Mouse (Mus musculus): Measurements from ENCODE around the gene Tmem9. TPM values are rescaled to one million over a fixed set of nuclear protein-coding genes. Genes with fewer than 3 reads are reported as not detected.

Tmem9 gene
- polyA plus RNA-seq, 1 experiment from 2014 or later: 93.3 TPM

DNA sequence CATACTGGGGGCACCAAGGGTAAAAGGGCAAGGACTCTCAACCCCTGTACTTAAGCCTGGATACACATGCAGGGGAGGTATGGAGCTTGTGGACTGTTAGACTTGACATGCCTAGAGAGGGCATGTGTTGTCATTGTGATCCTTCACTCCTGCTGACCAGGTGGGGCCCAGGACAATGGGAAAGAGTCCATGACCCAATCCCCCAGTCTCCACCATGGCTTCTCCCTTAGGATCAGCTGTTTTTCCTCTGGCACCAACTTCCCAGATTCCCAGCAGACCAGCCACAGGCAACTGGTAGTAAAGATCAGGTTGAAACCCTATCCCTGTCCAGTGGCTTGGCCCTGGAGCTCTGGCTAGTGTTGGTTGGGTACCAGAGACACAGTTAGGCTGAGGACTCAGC lies 18.1 kb upstream of the Tmem9 start:
- no peak overlapping the region for H3K9ac ChIP-seq (ENCODE audit: low read depth, low read length)
- no peak overlapping the region for H3K4me2 ChIP-seq (ENCODE audit: low read depth, low read length)
- H3K27ac ChIP-seq (replicated peaks; ENCODE audit: low read depth, low read length): no peak overlapping the region
- DNase-seq (ENCODE audit: low spot score): no peak
- H3K4me1 ChIP-seq (ENCODE audit: control insufficient read depth, insufficient read depth, low read length): no peaks in the 10 kb centered on the region
- H3K9me3 ChIP-seq (ENCODE audit: control insufficient read depth, low read length): no peaks in the 10 kb centered on the region
- no peaks in the 10 kb centered on the region for H3K36me3 ChIP-seq (ENCODE audit: control insufficient read depth, insufficient read depth, low read length)
- no peak overlapping the region for H3K4me3 ChIP-seq (ENCODE audit: low read depth, low read length)
- no peaks in the 10 kb centered on the region for H3K27me3 ChIP-seq (replicated peaks; ENCODE audit: control insufficient read depth, insufficient read depth, low read length)
- no peak for ATAC-seq (ENCODE audit: low read depth)

DNA sequence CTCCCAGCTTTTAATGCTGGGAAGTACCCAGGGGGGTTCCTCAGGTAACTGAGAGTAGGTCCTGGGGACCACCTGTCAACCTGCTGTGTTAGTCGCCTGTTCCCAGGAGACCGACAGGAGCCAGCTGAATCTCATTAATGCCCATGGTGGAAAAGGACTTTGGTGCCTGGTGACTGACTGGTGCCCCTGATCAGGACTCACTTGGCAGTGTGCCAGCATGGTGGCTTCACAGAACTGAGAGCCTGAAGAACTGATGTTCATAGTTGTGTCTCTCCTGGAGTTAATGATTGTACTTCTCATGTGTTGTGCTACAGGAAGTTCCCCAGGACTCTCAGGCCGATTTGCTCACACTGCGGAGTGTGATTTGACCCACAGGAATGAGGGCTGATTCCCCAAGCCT lies 14.5 kb upstream of the Tmem9 start:
- no peaks in the 10 kb centered on the region for H3K36me3 ChIP-seq (ENCODE audit: control insufficient read depth, insufficient read depth, low read length)
- peak; percentile 16 for DNase-seq (ENCODE audit: low spot score)
- H3K4me1 ChIP-seq (ENCODE audit: control insufficient read depth, insufficient read depth, low read length): no peaks in the 10 kb centered on the region
- ATAC-seq (ENCODE audit: low read depth): no peak; the same call in 1 of the 2 replicates
- H3K4me2 ChIP-seq (ENCODE audit: low read depth, low read length): no peak overlapping the region
- no peak overlapping the region for H3K4me3 ChIP-seq (ENCODE audit: low read depth, low read length)
- no peaks in the 10 kb centered on the region for H3K27me3 ChIP-seq (replicated peaks; ENCODE audit: control insufficient read depth, insufficient read depth, low read length)
- WGBS: 78% methylated on average over 4 of the region's 4 CpGs
- H3K27ac ChIP-seq (replicated peaks; ENCODE audit: low read depth, low read length): no peak overlapping the region
- no peaks in the 10 kb centered on the region for H3K9me3 ChIP-seq (ENCODE audit: control insufficient read depth, low read length)
- H3K9ac ChIP-seq (ENCODE audit: low read depth, low read length): no peak overlapping the region

DNA sequence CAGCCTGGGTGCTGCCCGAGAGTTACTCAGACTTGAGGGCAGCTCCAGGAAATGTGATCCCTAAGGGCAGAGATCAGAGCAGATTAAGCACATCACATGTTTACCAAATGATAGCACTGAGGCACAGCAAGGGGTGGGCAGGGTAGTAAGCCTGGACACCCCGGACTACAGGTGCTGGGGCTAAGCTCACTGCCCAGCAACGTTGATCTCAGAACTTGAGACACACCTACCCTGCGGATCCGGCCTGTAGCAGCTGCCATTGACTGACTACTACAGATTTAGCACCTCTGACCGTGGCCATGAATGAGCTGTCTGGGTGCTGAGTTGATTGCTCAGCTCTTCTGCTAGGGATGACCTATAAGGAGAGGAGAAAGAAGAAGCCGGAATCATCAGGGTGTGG lies 10.4 kb upstream of the Tmem9 start:
- no peak overlapping the region for H3K4me2 ChIP-seq (ENCODE audit: low read depth, low read length)
- no peaks in the 10 kb centered on the region for H3K4me1 ChIP-seq (ENCODE audit: control insufficient read depth, insufficient read depth, low read length)
- no peaks in the 10 kb centered on the region for H3K9me3 ChIP-seq (ENCODE audit: control insufficient read depth, low read length)
- ATAC-seq (ENCODE audit: low read depth): no peak
- H3K9ac ChIP-seq (ENCODE audit: low read depth, low read length): no peak overlapping the region
- no peaks in the 10 kb centered on the region for H3K27me3 ChIP-seq (replicated peaks; ENCODE audit: control insufficient read depth, insufficient read depth, low read length)
- H3K27ac ChIP-seq (replicated peaks; ENCODE audit: low read depth, low read length): no peak overlapping the region
- WGBS: 58% methylated on average over 7 of the region's 7 CpGs
- H3K4me3 ChIP-seq (ENCODE audit: low read depth, low read length): no peak overlapping the region
- no peaks in the 10 kb centered on the region for H3K36me3 ChIP-seq (ENCODE audit: control insufficient read depth, insufficient read depth, low read length)
- no peak for DNase-seq (ENCODE audit: low spot score)

DNA sequence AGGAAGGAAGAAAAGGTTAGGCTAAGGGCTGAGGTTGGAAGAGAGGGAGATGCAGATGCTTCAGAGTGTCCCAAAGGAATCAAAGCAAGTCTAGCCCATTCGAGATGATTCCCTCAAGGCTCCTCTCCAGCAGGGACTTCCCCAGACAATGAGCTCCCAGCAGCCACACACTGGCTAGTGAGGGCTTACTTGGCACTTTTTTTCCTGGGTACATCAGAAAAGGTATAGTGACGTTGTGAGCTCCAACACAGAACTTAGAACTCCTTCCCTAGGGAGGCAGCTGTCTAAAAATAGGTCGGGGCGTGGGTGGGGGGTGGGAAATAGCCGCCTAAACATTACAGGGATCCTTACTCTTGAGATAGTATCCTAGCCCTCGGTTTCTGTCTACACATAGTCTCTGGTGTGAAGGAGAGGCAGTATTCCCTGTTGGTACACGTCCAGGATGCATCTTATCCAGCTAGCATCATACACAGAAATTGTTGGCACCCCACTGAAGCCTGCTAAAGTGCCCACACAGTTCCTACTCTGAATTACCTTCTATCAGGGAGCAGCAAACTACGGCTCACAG lies 8.1 kb upstream of the Tmem9 start:
- H3K36me3 ChIP-seq (ENCODE audit: control insufficient read depth, insufficient read depth, low read length): no peaks in the 10 kb centered on the region
- no peak overlapping the region for H3K4me2 ChIP-seq (ENCODE audit: low read depth, low read length)
- H3K9ac ChIP-seq (ENCODE audit: low read depth, low read length): no peak overlapping the region
- ATAC-seq (ENCODE audit: low read depth): no peak
- H3K27ac ChIP-seq (replicated peaks; ENCODE audit: low read depth, low read length): no peak overlapping the region
- H3K4me3 ChIP-seq (ENCODE audit: low read depth, low read length): no peak overlapping the region
- H3K27me3 ChIP-seq (replicated peaks; ENCODE audit: control insufficient read depth, insufficient read depth, low read length): no peaks in the 10 kb centered on the region
- WGBS: 56% methylated on average over 8 of the region's 8 CpGs
- H3K9me3 ChIP-seq (ENCODE audit: control insufficient read depth, low read length): no peaks in the 10 kb centered on the region
- DNase-seq (ENCODE audit: low spot score): no peak
- H3K4me1 ChIP-seq (ENCODE audit: control insufficient read depth, insufficient read depth, low read length): no peaks in the 10 kb centered on the region

DNA sequence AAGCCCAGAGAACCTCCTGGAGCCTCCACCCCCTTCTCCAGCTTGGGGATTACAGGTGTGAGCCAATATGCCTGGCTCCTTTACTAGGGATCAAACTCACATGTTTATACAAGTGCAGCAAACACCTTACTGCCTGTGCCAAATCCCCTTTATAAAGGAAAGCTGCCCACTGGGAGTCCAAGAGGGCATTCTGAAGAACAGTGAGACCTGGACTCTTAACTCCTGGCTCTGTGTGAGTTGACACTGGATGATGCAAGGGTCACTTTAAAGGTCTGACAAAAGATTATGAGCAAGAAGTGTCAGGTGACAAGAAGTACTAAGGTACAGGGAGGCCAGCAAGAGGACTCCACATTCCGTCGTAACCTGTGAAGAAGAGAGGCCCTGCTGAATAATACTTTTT lies 6.5 kb upstream of the Tmem9 start:
- Histone ChIP-seq H3K27ac (replicated peaks; ENCODE audit: low read depth, low read length) (no peak overlapping the region), H3K36me3 (ENCODE audit: control insufficient read depth, insufficient read depth, low read length) (no peaks in the 10 kb centered on the region), H3K4me1 (ENCODE audit: control insufficient read depth, insufficient read depth, low read length) (no peaks in the 10 kb centered on the region), H3K4me2 (ENCODE audit: low read depth, low read length) (no peak overlapping the region), H3K4me3 (ENCODE audit: low read depth, low read length) (no peak overlapping the region), H3K9me3 (ENCODE audit: control insufficient read depth, low read length) (no peaks in the 10 kb centered on the region), H3K27me3 (replicated peaks; ENCODE audit: control insufficient read depth, insufficient read depth, low read length) (no peaks in the 10 kb centered on the region), H3K9ac (ENCODE audit: low read depth, low read length) (no peak overlapping the region)
- DNase-seq (ENCODE audit: low spot score): no peak
- ATAC-seq (ENCODE audit: low read depth): no peak
- WGBS: 79% methylated on average over 2 of the region's 2 CpGs

DNA sequence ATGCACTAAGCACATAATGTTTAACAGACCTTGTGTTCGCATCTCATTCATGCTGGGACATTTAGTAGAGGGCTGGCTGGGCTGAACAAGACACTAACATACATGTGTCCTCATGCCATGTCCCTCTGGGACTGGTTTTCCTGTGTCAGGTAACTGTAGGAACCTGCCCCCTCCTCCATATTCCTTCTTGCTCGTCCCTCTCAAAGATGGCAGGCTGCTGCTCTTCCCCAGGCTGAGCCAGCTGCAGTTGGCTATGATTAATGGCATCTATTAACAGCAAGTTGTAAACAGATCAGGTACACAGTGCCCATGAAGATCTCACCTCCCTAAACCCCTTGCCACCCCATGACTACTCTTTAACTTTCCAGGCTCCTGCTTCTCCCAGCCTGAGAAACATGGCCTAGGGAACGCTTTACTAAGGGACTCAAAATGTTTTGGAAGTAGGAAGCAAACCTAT lies 1.6 kb upstream of the Tmem9 start, which contains the start of gene Igfn1:
Gene Igfn1, minus strand, starts transcription at position 51 of the 457 bp plus-strand sequence.
- H3K4me3 ChIP-seq (ENCODE audit: low read depth, low read length): no peak within 1 kb of the TSS; the same call in 1 of the 2 replicates
- WGBS: 75% methylated on average over 3 of the region's 3 CpGs
- peak within 1 kb of the TSS; percentile 73; the same call in 1 of the 2 replicates for H3K4me2 ChIP-seq (ENCODE audit: low read depth, low read length)

DNA sequence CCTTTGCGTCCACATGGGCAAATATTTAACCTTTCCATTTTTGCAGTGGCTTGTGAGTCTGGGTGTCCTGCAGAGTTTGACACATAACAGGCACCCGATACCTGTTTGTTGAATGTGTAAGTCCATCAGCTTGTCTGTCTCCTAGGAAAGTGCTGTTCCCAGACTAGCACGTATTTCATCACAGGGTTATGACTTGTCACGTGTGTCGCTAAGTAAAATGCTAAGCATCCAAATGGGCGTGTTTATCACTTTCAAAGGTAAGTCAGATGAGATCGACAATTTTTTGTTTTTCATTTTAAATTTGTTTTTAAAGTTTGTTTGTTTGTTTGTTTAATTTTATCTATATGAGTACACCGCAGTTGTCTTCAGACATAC lies 196 bp downstream of the Tmem9 start:
- peaks cover 4% of the 10 kb centered on the region; the same call in 1 of the 2 replicates for H3K4me1 ChIP-seq (ENCODE audit: control insufficient read depth, insufficient read depth, low read length)
- H3K36me3 ChIP-seq (ENCODE audit: control insufficient read depth, insufficient read depth, low read length): no peaks in the 10 kb centered on the region
- no peak overlapping the region for H3K27ac ChIP-seq (replicated peaks; ENCODE audit: low read depth, low read length)
- H3K4me2 ChIP-seq (ENCODE audit: low read depth, low read length): peak overlapping the region; percentile 73
- DNase-seq (ENCODE audit: low spot score): no peak
- H3K27me3 ChIP-seq (replicated peaks; ENCODE audit: control insufficient read depth, insufficient read depth, low read length): 0 out of 2 replicates have a peak, but pooled peaks cover 7% of the 10 kb centered on the region
- ATAC-seq (ENCODE audit: low read depth): no peak; the same call in 1 of the 2 replicates
- 23% methylated on average over 8 of the region's 8 CpGs for WGBS
- no peaks in the 10 kb centered on the region for H3K9me3 ChIP-seq (ENCODE audit: control insufficient read depth, low read length)
- H3K9ac ChIP-seq (ENCODE audit: low read depth, low read length): no peak overlapping the region
- H3K4me3 ChIP-seq (ENCODE audit: low read depth, low read length): peak overlapping the region; percentile 44

More for the DNA sequence above, 1.6 kb upstream of the Tmem9 start, which contains the start of gene Igfn1:
- Histone ChIP-seq H3K4me1 (ENCODE audit: control insufficient read depth, insufficient read depth, low read length) (peaks cover 4% of the 10 kb centered on the region; the same call in 1 of the 2 replicates), H3K36me3 (ENCODE audit: control insufficient read depth, insufficient read depth, low read length) (no peaks in the 10 kb centered on the region), H3K27ac (replicated peaks; ENCODE audit: low read depth, low read length) (no peak within 1 kb of the TSS), H3K27me3 (replicated peaks; ENCODE audit: control insufficient read depth, insufficient read depth, low read length) (0 out of 2 replicates have a peak, but pooled peaks cover 7% of the 10 kb centered on the region), H3K9ac (ENCODE audit: low read depth, low read length) (no peak within 1 kb of the TSS), H3K9me3 (ENCODE audit: control insufficient read depth, low read length) (no peaks in the 10 kb centered on the region)
- no peak for DNase-seq (ENCODE audit: low spot score)
- no peak for ATAC-seq (ENCODE audit: low read depth)

DNA sequence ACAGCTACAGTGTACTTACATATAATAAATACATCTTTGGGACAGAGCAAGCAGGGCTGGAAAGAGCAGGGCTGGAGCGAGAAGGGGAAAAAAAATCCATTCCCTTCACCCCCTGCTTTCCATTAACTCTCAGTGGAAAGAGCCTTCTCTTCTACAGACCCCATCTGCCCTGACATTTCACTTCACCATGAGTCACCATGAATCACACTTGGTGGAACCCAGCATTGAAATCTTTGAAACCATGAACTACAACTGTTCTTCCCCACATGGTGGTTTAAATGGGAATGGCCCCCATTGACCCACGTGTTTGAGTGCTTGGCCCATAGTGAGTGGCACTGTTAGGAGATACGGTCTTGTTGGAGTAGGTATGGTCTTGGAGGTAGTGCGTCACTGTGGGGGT lies 2.3 kb downstream of the Tmem9 start:
- Histone ChIP-seq H3K27ac (replicated peaks; ENCODE audit: low read depth, low read length) (no peak overlapping the region), H3K27me3 (replicated peaks; ENCODE audit: control insufficient read depth, insufficient read depth, low read length) (0 out of 2 replicates have a peak, but pooled peaks cover 7% of the 10 kb centered on the region), H3K9me3 (ENCODE audit: control insufficient read depth, low read length) (no peaks in the 10 kb centered on the region), H3K4me1 (ENCODE audit: control insufficient read depth, insufficient read depth, low read length) (peaks cover 4% of the 10 kb centered on the region; the same call in 1 of the 2 replicates), H3K4me2 (ENCODE audit: low read depth, low read length) (no peak overlapping the region), H3K4me3 (ENCODE audit: low read depth, low read length) (no peak overlapping the region), H3K36me3 (ENCODE audit: control insufficient read depth, insufficient read depth, low read length) (no peaks in the 10 kb centered on the region), H3K9ac (ENCODE audit: low read depth, low read length) (no peak overlapping the region)
- ATAC-seq (ENCODE audit: low read depth): no peak
- DNase-seq (ENCODE audit: low spot score): no peak
- WGBS: 92% methylated on average over 4 of the region's 4 CpGs

DNA sequence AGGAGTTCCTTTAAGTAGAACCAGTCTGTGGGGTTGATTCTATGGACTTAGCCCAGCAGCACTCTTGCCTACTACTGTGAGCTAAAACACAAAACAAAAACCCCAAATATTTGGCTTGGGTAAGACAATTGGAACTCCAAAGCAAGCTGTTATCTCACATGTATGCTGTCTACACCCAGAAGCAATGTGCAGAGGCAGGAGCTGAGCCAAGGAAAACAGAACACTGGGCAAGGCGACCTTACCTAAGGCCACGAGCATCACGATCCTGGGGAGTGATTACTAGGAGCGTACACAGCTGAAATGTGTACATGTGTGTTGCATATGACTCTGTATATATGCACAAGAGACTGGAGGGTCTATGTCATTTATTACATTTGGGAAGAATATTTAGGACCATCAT lies 5.6 kb downstream of the Tmem9 start:
- H3K4me3 ChIP-seq (ENCODE audit: low read depth, low read length): no peak overlapping the region
- no peak overlapping the region for H3K27ac ChIP-seq (replicated peaks; ENCODE audit: low read depth, low read length)
- 80% methylated on average over 4 of the region's 4 CpGs for WGBS
- DNase-seq (ENCODE audit: low spot score) (no peak), ATAC-seq (ENCODE audit: low read depth) (no peak)
- no peak overlapping the region for H3K9ac ChIP-seq (ENCODE audit: low read depth, low read length)
- no peaks in the 10 kb centered on the region for H3K36me3 ChIP-seq (ENCODE audit: control insufficient read depth, insufficient read depth, low read length)
- H3K27me3 ChIP-seq (replicated peaks; ENCODE audit: control insufficient read depth, insufficient read depth, low read length): no peaks in the 10 kb centered on the region
- H3K4me1 ChIP-seq (ENCODE audit: control insufficient read depth, insufficient read depth, low read length): peaks cover 4% of the 10 kb centered on the region
- H3K9me3 ChIP-seq (ENCODE audit: control insufficient read depth, low read length): no peaks in the 10 kb centered on the region
- no peak overlapping the region for H3K4me2 ChIP-seq (ENCODE audit: low read depth, low read length)
